Mouse (Mus musculus) telencephalon, adult 2 months (tissue): Measurements from ENCODE around the gene Skint8.
"Not testable (repeated sequence)": the region's sequence is repeated elsewhere in the genome, so short reads cannot be mapped to it uniquely, and the experiment has no call there.

Source experiments
- DNase-seq: peaks from one replicate; pipeline ENCODE4 v3.0.0-alpha.2; 2011; ENCODE audit warnings: low read depth, low spot score

The Skint8 gene

GRCm38 (mm10) chr4:111919092-111919491, at the start of gene Skint8:
Gene Skint8, plus strand, starts transcription at chr4:111919392.
- DNase-seq = no peak

GRCm38 (mm10) chr4:111880112-111880875, 38.9 kb upstream of the Skint8 start:
- no peak for DNase-seq

- DNase-seq = no peak
These were observed 35.6 kb upstream of the Skint8 start for GRCm38 (mm10) chr4:111883543-111883942.

GRCm38 (mm10) chr4:111886018-111886417, 33.2 kb upstream of the Skint8 start:
- no peak for DNase-seq

- DNase-seq = no peak
These were observed 32.6 kb upstream of the Skint8 start for GRCm38 (mm10) chr4:111886607-111887006.

- no peak for DNase-seq
These were observed 27.1 kb upstream of the Skint8 start for GRCm38 (mm10) chr4:111892138-111892537.

- no peak for DNase-seq
These were observed 21.4 kb upstream of the Skint8 start for GRCm38 (mm10) chr4:111897755-111898154.

- no peak for DNase-seq
These were observed 20.6 kb upstream of the Skint8 start for GRCm38 (mm10) chr4:111898566-111898965.

GRCm38 (mm10) chr4:111900491-111900890, 18.7 kb upstream of the Skint8 start:
- not testable (repeated sequence) for DNase-seq

- no peak for DNase-seq
These were observed 17.7 kb upstream of the Skint8 start for GRCm38 (mm10) chr4:111901473-111901872.

- DNase-seq = no peak
These were observed 16.4 kb upstream of the Skint8 start, which contains the start of gene Slc5a9 for GRCm38 (mm10) chr4:111902775-111903174. Gene Slc5a9, minus strand, starts transcription at chr4:111902918.

- DNase-seq = no peak
These were observed 11.3 kb upstream of the Skint8 start for GRCm38 (mm10) chr4:111907926-111908325.

GRCm38 (mm10) chr4:111961309-111961708, 42.1 kb downstream of the Skint8 start:
- no peak for DNase-seq

GRCm38 (mm10) chr4:111963241-111963640, 44.0 kb downstream of the Skint8 start:
- not testable (repeated sequence) for DNase-seq

GRCm38 (mm10) chr4:111963669-111964068, 44.5 kb downstream of the Skint8 start:
- DNase-seq = no peak

- DNase-seq = no peak
These were observed 53.4 kb downstream of the Skint8 start, which contains the start of gene Skint7 for GRCm38 (mm10) chr4:111972623-111973022. Gene Skint7, plus strand, starts transcription at chr4:111972923.
